Mouse (Mus musculus) neural tube, embryonic 11.5 days (tissue): ENCODE results near the gene Zfp775. TPM values are rescaled to one million over a fixed set of nuclear protein-coding genes. Genes with fewer than 3 reads are reported as not detected.

ENCODE experiments used
- ATAC-seq: fragments of 200-750 bp; cut with Nextera tagmentation; 2 replicates; pipeline ENCODE4 v1.8.0; 2017; ENCODE audit warnings: moderate number of reproducible peaks, mild to moderate bottlenecking, moderate TSS enrichment, moderate library complexity; ENCODE audit not compliant: insufficient read depth, low FRiP score, low TSS enrichment
- DNase-seq: peaks from one replicate; pipeline ENCODE4 v3.0.0-alpha.2; 2015; ENCODE audit warnings: low spot score
- H3K27ac ChIP-seq: fragments of 300-500 bp; sonication (generic); 2 replicates; pipeline ENCODE4 v1.5.1; 2014; ENCODE audit warnings: low read depth, mild to moderate bottlenecking, low read length
- H3K27me3 ChIP-seq: fragments of 300-500 bp; sonication (generic); 2 replicates; pipeline ENCODE4 v1.6.1; 2014; ENCODE audit warnings: mild to moderate bottlenecking, low read length, mixed read lengths; ENCODE audit not compliant: control insufficient read depth, insufficient read depth
- H3K36me3 ChIP-seq: fragments of 300-500 bp; sonication (generic); 2 replicates; pipeline ENCODE4 v1.6.1; 2014; ENCODE audit warnings: mild to moderate bottlenecking, low read length, moderate library complexity, mixed read lengths; ENCODE audit not compliant: control insufficient read depth, insufficient read depth
- H3K4me1 ChIP-seq: fragments of 300-500 bp; sonication (generic); 2 replicates; pipeline ENCODE4 v1.6.1; 2014; ENCODE audit warnings: low read length, mixed read lengths; ENCODE audit not compliant: control insufficient read depth, insufficient read depth
- H3K4me2 ChIP-seq: fragments of 300-500 bp; sonication (generic); 2 replicates; pipeline ENCODE4 v1.6.1; 2014; ENCODE audit warnings: low read depth, mild to moderate bottlenecking, moderate library complexity
- H3K4me3 ChIP-seq: fragments of 300-500 bp; sonication (generic); 2 replicates; pipeline ENCODE4 v1.5.1; 2014; ENCODE audit warnings: low read depth, low read length
- H3K9ac ChIP-seq: fragments of 300-500 bp; sonication (generic); 2 replicates; pipeline ENCODE4 v1.6.1; 2014; ENCODE audit warnings: mild to moderate bottlenecking, low read length
- H3K9me3 ChIP-seq: fragments of 300-500 bp; sonication (generic); 2 replicates; pipeline ENCODE4 v1.6.1; 2016; ENCODE audit warnings: low read length; ENCODE audit not compliant: control insufficient read depth
- WGBS: fragments of 180-500 bp; shearing (Covaris S2); extraction: QIAGEN DNeasy Blood & Tissue Kit; methylation state at CpG from one replicate; pipeline ENCODE4 v1.1.7; 2014; 5-methylcytosine and 5-hydroxymethylcytosine counted together
- polyA plus RNA-seq: library from polyadenylated mRNA; unstranded; fragments of >200 nt; fragmentation: Nextera tagmentation; extraction: Ambion mirVana; gene quantifications from 2 replicates; pipeline ENCODE4 v1.2.1, GENCODE M21; 2014

Zfp775 gene
- 9.3 and 11.0 TPM in 2 replicates for polyA plus RNA-seq

- 5% methylated on average over 42 of the region's 42 CpGs for WGBS
- peak within 1 kb of the TSS; percentile 92 for H3K4me2 ChIP-seq
Measured at GRCm38 (mm10) chr6:48601271-48602079, at the start of gene Zfp775. Gene Zfp775, plus strand, starts transcription at chr6:48602063.

GRCm38 (mm10) chr6:48552918-48553317 lies 48.9 kb upstream of the Zfp775 start:
- 69% methylated on average over 4 of the region's 4 CpGs for WGBS
- no peak for ATAC-seq
- Histone ChIP-seq H3K9ac (no peak overlapping the region), H3K27me3 (no peaks in the 10 kb centered on the region), H3K36me3 (no peaks in the 10 kb centered on the region), H3K4me3 (no peak overlapping the region), H3K4me2 (no peak overlapping the region), H3K27ac (no peak overlapping the region), H3K4me1 (peaks cover 6% of the 10 kb centered on the region; the same call in 1 of the 2 replicates), H3K9me3 (no peaks in the 10 kb centered on the region)
- DNase-seq, result no peak

More at GRCm38 (mm10) chr6:48601271-48602079, at the start of gene Zfp775:
- peak; percentile 100 for ATAC-seq
- 0 out of 2 replicates have a peak, but pooled peaks cover 3% of the 10 kb centered on the region for H3K4me1 ChIP-seq
- peak within 1 kb of the TSS; percentile 87 for H3K27ac ChIP-seq
- peak within 1 kb of the TSS; percentile 55 for H3K4me3 ChIP-seq
- H3K27me3 ChIP-seq, result no peaks in the 10 kb centered on the region
- peak within 1 kb of the TSS; percentile 84 for H3K9ac ChIP-seq
- peak; percentile 97 for DNase-seq
- H3K36me3 ChIP-seq, result peaks cover 24% of the 10 kb centered on the region
- 0 out of 2 replicates have a peak, but pooled peaks cover 3% of the 10 kb centered on the region for H3K9me3 ChIP-seq

GRCm38 (mm10) chr6:48553819-48554218 lies 48.0 kb upstream of the Zfp775 start:
- no peaks in the 10 kb centered on the region for H3K36me3 ChIP-seq
- DNase-seq (no peak), ATAC-seq (peak; percentile 37)
- peak overlapping the region; percentile 83 for H3K4me2 ChIP-seq
- no peaks in the 10 kb centered on the region for H3K27me3 ChIP-seq
- peak overlapping the region; percentile 38 for H3K4me3 ChIP-seq
- peaks cover 6% of the 10 kb centered on the region; the same call in 1 of the 2 replicates for H3K4me1 ChIP-seq
- no peaks in the 10 kb centered on the region for H3K9me3 ChIP-seq
- H3K9ac ChIP-seq, result peak overlapping the region; percentile 83
- peak overlapping the region; percentile 91 for H3K27ac ChIP-seq
- 87% methylated on average over 4 of the region's 4 CpGs for WGBS

GRCm38 (mm10) chr6:48554280-48555103 lies 47.4 kb upstream of the Zfp775 start, which contains the start of gene Lrrc61:
Gene Lrrc61, plus strand, starts transcription at chr6:48554796.
- DNase-seq (peak; percentile 94), ATAC-seq (peak; percentile 89)
- no peaks in the 10 kb centered on the region for H3K9me3 ChIP-seq
- peak within 1 kb of the TSS; percentile 83 for H3K4me2 ChIP-seq
- peaks cover 6% of the 10 kb centered on the region; the same call in 1 of the 2 replicates for H3K4me1 ChIP-seq
- H3K9ac ChIP-seq, result peak within 1 kb of the TSS; percentile 83
- H3K27me3 ChIP-seq, result no peaks in the 10 kb centered on the region
- peak within 1 kb of the TSS; percentile 38 for H3K4me3 ChIP-seq
- H3K36me3 ChIP-seq, result no peaks in the 10 kb centered on the region
- H3K27ac ChIP-seq, result peak within 1 kb of the TSS; percentile 91
- under 1% methylated on average over 39 of the region's 39 CpGs for WGBS

GRCm38 (mm10) chr6:48555104-48555890 lies 46.6 kb upstream of the Zfp775 start:
- Histone ChIP-seq H3K36me3 (no peaks in the 10 kb centered on the region), H3K27me3 (no peaks in the 10 kb centered on the region), H3K4me2 (peak overlapping the region; percentile 83), H3K9me3 (no peaks in the 10 kb centered on the region), H3K9ac (peak overlapping the region; percentile 83), H3K27ac (peak overlapping the region; percentile 91), H3K4me3 (peak overlapping the region; percentile 38), H3K4me1 (peaks cover 6% of the 10 kb centered on the region; the same call in 1 of the 2 replicates)
- 37% methylated on average over 13 of the region's 14 CpGs for WGBS
- DNase-seq (no peak), ATAC-seq (peak; percentile 76)

GRCm38 (mm10) chr6:48555956-48556355 lies 45.9 kb upstream of the Zfp775 start:
- ATAC-seq (no peak), DNase-seq (no peak)
- Histone ChIP-seq H3K9ac (no peak overlapping the region), H3K4me2 (peak overlapping the region; percentile 83), H3K4me3 (no peak overlapping the region), H3K27ac (no peak overlapping the region), H3K36me3 (no peaks in the 10 kb centered on the region), H3K27me3 (no peaks in the 10 kb centered on the region), H3K9me3 (no peaks in the 10 kb centered on the region), H3K4me1 (peaks cover 6% of the 10 kb centered on the region; the same call in 1 of the 2 replicates)
- 93% methylated on average over 3 of the region's 3 CpGs for WGBS

GRCm38 (mm10) chr6:48565693-48566310 lies 36.1 kb upstream of the Zfp775 start:
- no peak for DNase-seq
- WGBS, result 93% methylated on average over 4 of the region's 4 CpGs
- no peak for ATAC-seq

More at GRCm38 (mm10) chr6:48565693-48566310, 36.1 kb upstream of the Zfp775 start:
- H3K27ac ChIP-seq, result no peak overlapping the region
- no peak overlapping the region for H3K4me3 ChIP-seq
- no peaks in the 10 kb centered on the region for H3K4me1 ChIP-seq
- H3K36me3 ChIP-seq, result peaks cover 2% of the 10 kb centered on the region; the same call in 1 of the 2 replicates
- no peaks in the 10 kb centered on the region for H3K27me3 ChIP-seq
- no peak overlapping the region for H3K9ac ChIP-seq
- no peak overlapping the region for H3K4me2 ChIP-seq
- H3K9me3 ChIP-seq, result no peaks in the 10 kb centered on the region
